Mouse (Mus musculus) limb, embryonic 14.5 days (tissue): ENCODE data around the gene Mboat7. TPM values are rescaled to one million over a fixed set of nuclear protein-coding genes. Genes with fewer than 3 reads are reported as not detected.
A peak's percentile ranks its signal among the peaks of the same experiment; 100 is the strongest.
"Not testable (repeated sequence)": the region's sequence is repeated elsewhere in the genome, so short reads cannot be mapped to it uniquely, and the experiment has no call there.

Experiments
- ATAC-seq: fragments of 200-750 bp; cut with Nextera tagmentation; 2 replicates; pipeline ENCODE4 v1.8.0; 2017; ENCODE audit warnings: low read depth, moderate number of reproducible peaks, moderate TSS enrichment; ENCODE audit not compliant: low FRiP score
- DNase-seq: peaks from one replicate; pipeline ENCODE4 v3.0.0-alpha.2; 2015; ENCODE audit warnings: low spot score
- H3K27ac ChIP-seq: fragments of 300-500 bp; sonication (generic); replicated peaks from 2 replicates; pipeline ENCODE4 v1.5.1; 2014; ENCODE audit warnings: low read depth, mild to moderate bottlenecking, low read length, moderate library complexity, mixed read lengths
- H3K27me3 ChIP-seq: fragments of 300-500 bp; sonication (generic); 2 replicates; pipeline ENCODE4 v1.6.1; 2014; ENCODE audit warnings: low read length, mixed read lengths; ENCODE audit not compliant: control insufficient read depth, insufficient read depth
- H3K36me3 ChIP-seq: fragments of 300-500 bp; sonication (generic); 2 replicates; pipeline ENCODE4 v1.6.1; 2014; ENCODE audit warnings: mild to moderate bottlenecking, low read length, moderate library complexity, mixed read lengths; ENCODE audit not compliant: control insufficient read depth, insufficient read depth
- H3K4me1 ChIP-seq: fragments of 300-500 bp; sonication (generic); 2 replicates; pipeline ENCODE4 v1.6.1; 2014; ENCODE audit warnings: antibody characterized with exemption, low read length, mixed read lengths; ENCODE audit not compliant: control insufficient read depth, insufficient read depth
- H3K4me2 ChIP-seq: fragments of 300-500 bp; sonication (generic); replicated peaks from 2 replicates; pipeline ENCODE4 v1.6.1; 2014; ENCODE audit warnings: low read depth, mild to moderate bottlenecking, low read length, moderate library complexity; ENCODE audit not compliant: severe bottlenecking
- H3K4me3 ChIP-seq: fragments of 300-500 bp; sonication (generic); replicated peaks from 2 replicates; pipeline ENCODE4 v1.5.1; 2014; ENCODE audit warnings: low read length
- H3K9ac ChIP-seq: fragments of 300-500 bp; sonication (generic); 2 replicates; pipeline ENCODE4 v1.6.1; 2014; ENCODE audit warnings: mild to moderate bottlenecking, low read depth, low read length, moderate library complexity; ENCODE audit not compliant: severe bottlenecking
- H3K9me3 ChIP-seq: fragments of 300-500 bp; sonication (generic); 2 replicates; pipeline ENCODE4 v1.6.1; 2016; ENCODE audit warnings: low read length; ENCODE audit not compliant: control insufficient read depth
- POLR2A ChIP-seq: fragments of 200-500 bp; IDR thresholded peaks from 2 replicates; pipeline ENCODE4 v1.8.0; 2012; ENCODE audit warnings: inconsistent platforms, mild to moderate bottlenecking, moderate library complexity, borderline replicate concordance; ENCODE audit not compliant: insufficient read depth, insufficient read length; ENCODE audit errors: extremely low read depth
- WGBS: fragments of 180-500 bp; shearing (Covaris S2); extraction: QIAGEN DNeasy Blood & Tissue Kit; methylation state at CpG from one replicate; pipeline ENCODE4 v1.1.7; 2014; 5-methylcytosine and 5-hydroxymethylcytosine counted together
- polyA plus RNA-seq, 2 experiments: library from polyadenylated mRNA; depleted of rRNA in 1 of 2; stranded (reverse) in 1 of 2; unstranded in 1 of 2; fragments of >200 nt; fragmentation: Nextera tagmentation in 1 of 2; extraction: Ambion mirVana in 1 of 2; gene quantifications; 2 replicates each; pipeline versions ENCODE4 v1.2.1 to v1.2.3; 2012 to 2014

Gene Mboat7
- polyA plus RNA-seq, 2 experiments: 53.3 to 73.9 TPM

GRCm38 (mm10) chr7:3706343-3706934 lies 13.1 kb upstream of the Mboat7 start:
- H3K9ac ChIP-seq: 0 out of 2 replicates have a peak overlapping the region, but pooled peaks have one; percentile 92
- ATAC-seq: no peak
- peak overlapping the region; percentile 87 for H3K4me2 ChIP-seq

DNA sequence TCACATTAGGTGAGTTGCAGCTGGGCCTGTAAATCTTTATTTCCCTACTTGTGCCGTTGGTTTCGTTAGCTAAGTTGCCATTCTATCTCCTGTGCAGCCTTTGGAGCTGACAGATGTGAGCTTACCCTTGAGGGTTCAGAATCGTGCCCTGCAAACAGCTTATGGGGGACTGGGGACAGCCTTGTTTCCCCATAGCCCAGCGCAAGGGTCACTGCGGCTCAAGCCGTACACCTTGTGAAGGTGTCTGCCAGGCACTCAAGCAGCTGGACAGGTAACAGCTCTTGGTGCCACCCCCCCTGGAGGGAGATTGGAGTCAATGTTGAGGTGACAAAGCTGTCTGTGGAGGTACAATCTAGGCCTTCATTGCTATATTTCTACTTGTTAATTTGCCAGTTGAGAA lies 12.6 kb upstream of the Mboat7 start:
- 31% methylated on average over 6 of the region's 6 CpGs for WGBS

More at GRCm38 (mm10) chr7:3706343-3706934, 13.1 kb upstream of the Mboat7 start:
- H3K4me1 ChIP-seq: peaks cover 3% of the 10 kb centered on the region; the same call in 1 of the 2 replicates
- no peaks in the 10 kb centered on the region for H3K27me3 ChIP-seq
- 65% methylated on average over 11 of the region's 11 CpGs for WGBS
- peak overlapping the region; percentile 74 for H3K4me3 ChIP-seq
- no peaks in the 10 kb centered on the region for H3K9me3 ChIP-seq
- DNase-seq: no peak
- no peak overlapping the region for H3K27ac ChIP-seq
- no peak for TF ChIP-seq POLR2A
- H3K36me3 ChIP-seq: peaks cover 36% of the 10 kb centered on the region

DNA sequence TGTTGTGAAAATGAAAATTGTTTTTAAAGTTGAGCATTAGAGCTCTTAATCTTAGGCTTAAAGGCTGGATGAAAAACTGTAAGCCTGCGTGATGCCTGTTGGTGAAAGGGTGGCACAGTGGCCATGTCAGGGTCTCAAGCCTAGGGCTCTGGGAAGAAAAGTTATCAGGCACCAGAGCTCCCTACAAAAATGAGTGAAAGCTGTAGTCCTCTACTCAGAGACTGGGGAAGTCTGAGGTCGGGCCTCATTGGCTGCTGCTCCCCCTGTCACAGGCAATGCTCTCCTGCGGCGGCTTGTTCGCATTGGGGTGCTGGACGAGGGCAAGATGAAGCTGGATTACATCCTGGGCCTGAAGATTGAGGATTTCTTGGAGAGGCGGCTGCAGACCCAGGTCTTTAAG lies 12.1 kb upstream of the Mboat7 start:
- Histone ChIP-seq H3K4me2 (peak overlapping the region; percentile 87), H3K4me3 (peak overlapping the region; percentile 74), H3K9ac (peak overlapping the region; percentile 92), H3K27ac (peak overlapping the region; percentile 95; the same call in 1 of the 2 replicates), H3K36me3 (peaks cover 44% of the 10 kb centered on the region)
- not testable (repeated sequence) for H3K27me3 ChIP-seq, ATAC-seq, H3K4me1 ChIP-seq, H3K9me3 ChIP-seq, DNase-seq
- WGBS: 3% methylated on average over 5 of the region's 7 CpGs

More for the DNA sequence above, 12.6 kb upstream of the Mboat7 start:
- TF ChIP-seq POLR2A: no peak
- peaks cover 3% of the 10 kb centered on the region; the same call in 1 of the 2 replicates for H3K4me1 ChIP-seq
- no peak for DNase-seq
- peaks cover 42% of the 10 kb centered on the region for H3K36me3 ChIP-seq
- H3K4me2 ChIP-seq: peak overlapping the region; percentile 87
- H3K9ac ChIP-seq: peak overlapping the region; percentile 92
- ATAC-seq: no peak
- no peaks in the 10 kb centered on the region for H3K9me3 ChIP-seq
- no peaks in the 10 kb centered on the region for H3K27me3 ChIP-seq
- H3K4me3 ChIP-seq: peak overlapping the region; percentile 74
- no peak overlapping the region for H3K27ac ChIP-seq

DNA sequence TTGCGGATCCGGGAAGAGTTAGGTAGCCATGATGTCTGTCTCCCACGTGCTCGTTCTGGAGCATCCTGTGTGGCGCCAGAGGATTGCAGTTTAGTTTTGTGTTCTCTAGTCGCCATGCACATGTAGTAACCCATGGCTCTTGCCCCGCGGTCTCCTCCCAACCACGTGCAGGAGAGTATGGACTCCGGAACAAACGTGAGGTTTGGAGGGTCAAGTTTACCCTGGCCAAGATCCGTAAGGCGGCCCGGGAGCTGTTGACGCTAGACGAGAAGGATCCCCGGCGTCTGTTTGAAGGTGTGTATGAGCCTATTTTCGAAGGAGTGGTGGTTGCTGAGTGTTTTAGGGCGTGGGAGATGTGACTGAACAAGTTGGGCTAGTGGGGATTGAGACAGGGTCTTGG lies 11.2 kb upstream of the Mboat7 start:
- no peak for TF ChIP-seq POLR2A
- Histone ChIP-seq H3K27me3 (no peaks in the 10 kb centered on the region), H3K27ac (peak overlapping the region; percentile 95), H3K4me2 (peak overlapping the region; percentile 87), H3K36me3 (peaks cover 52% of the 10 kb centered on the region), H3K9me3 (no peaks in the 10 kb centered on the region), H3K4me1 (peaks cover 3% of the 10 kb centered on the region; the same call in 1 of the 2 replicates), H3K9ac (peak overlapping the region; percentile 92), H3K4me3 (peak overlapping the region; percentile 74)
- ATAC-seq (peak; percentile 3; the same call in 1 of the 2 replicates), DNase-seq (no peak)
- under 1% methylated on average over 20 of the region's 20 CpGs for WGBS

GRCm38 (mm10) chr7:3703879-3704441 lies 10.6 kb upstream of the Mboat7 start, which contains the start of gene Rps9:
Gene Rps9, plus strand, starts transcription at chr7:3703993.
- WGBS: 2% methylated on average over 42 of the region's 42 CpGs
- peak; percentile 99; the same call in 1 of the 2 replicates for TF ChIP-seq POLR2A
- peaks cover 57% of the 10 kb centered on the region for H3K36me3 ChIP-seq
- no peaks in the 10 kb centered on the region for H3K27me3 ChIP-seq
- H3K27ac ChIP-seq: peak within 1 kb of the TSS; percentile 95
- peak; percentile 99 for DNase-seq
- peak within 1 kb of the TSS; percentile 92 for H3K9ac ChIP-seq
- ATAC-seq: peak; percentile 95
- peak within 1 kb of the TSS; percentile 87 for H3K4me2 ChIP-seq
- peaks cover 3% of the 10 kb centered on the region; the same call in 1 of the 2 replicates for H3K4me1 ChIP-seq
- H3K4me3 ChIP-seq: peak within 1 kb of the TSS; percentile 74
- no peaks in the 10 kb centered on the region for H3K9me3 ChIP-seq
